Mouse (Mus musculus) cortical plate, adult 2 months (tissue): ENCODE measurements around the gene Uqcr10.

Source experiments
- CTCF ChIP-seq: fragments of 200-500 bp; IDR thresholded peaks from 2 replicates; pipeline ENCODE4 v1.5.1; 2011; ENCODE audit warnings: mild to moderate bottlenecking, control low read depth, low read length; ENCODE audit not compliant: insufficient read depth; ENCODE audit errors: extremely low read depth
- POLR2A ChIP-seq: fragments of 200-500 bp; IDR thresholded peaks from 2 replicates; pipeline ENCODE4 v1.6.1; 2011; ENCODE audit warnings: mild to moderate bottlenecking, low read length, control low read depth; ENCODE audit not compliant: insufficient read depth; ENCODE audit errors: extremely low read depth

- TF ChIP-seq POLR2A, result no peak
- TF ChIP-seq CTCF, result 0 out of 2 replicates have a peak, but pooled peaks have one; percentile 19
Measured at GRCm38 (mm10) chr11:4734179-4734578, 30.0 kb upstream of the Uqcr10 start.
